Mouse (Mus musculus): Measurements from ENCODE around the gene Vmn1r55. TPM values are rescaled to one million over a fixed set of nuclear protein-coding genes. Genes with fewer than 3 reads are reported as not detected.

The Vmn1r55 gene
- polyA plus RNA-seq, 1 experiment from 2014 or later: not detected

Small RNA genes lying within 50 kb of the gene (microRNA-seq; reads per million reads assigned to microRNA genes)
- gene Gm26217: not detected

Other genes with a start within 250 kb of the Vmn1r55 start
- gene Gm36210, start 243.2 kb downstream of the Vmn1r55 start, polyA plus RNA-seq (2015; fragmentation: Nextera tagmentation; extraction: Ambion mirVana): not detected in 2 replicates
- gene Zfp628, start 234.5 kb downstream of the Vmn1r55 start, polyA plus RNA-seq (2015; fragmentation: Nextera tagmentation; extraction: Ambion mirVana): 2.7 TPM in 2 replicates
- 1.1 and 2.3 TPM in 2 replicates for gene Nat14, start 227.6 kb downstream of the Vmn1r55 start, polyA plus RNA-seq (2015; fragmentation: Nextera tagmentation; extraction: Ambion mirVana)
- 1.4 and 1.7 TPM in 2 replicates for gene Ssc5d, start 223.9 kb downstream of the Vmn1r55 start, polyA plus RNA-seq (2015; fragmentation: Nextera tagmentation; extraction: Ambion mirVana)
- gene Sbk2, start 185.3 kb downstream of the Vmn1r55 start, polyA plus RNA-seq (2015; fragmentation: Nextera tagmentation; extraction: Ambion mirVana): 0.19 and 0.26 TPM in 2 replicates
- 0.37 TPM in 2 replicates for gene Sbk3, start 178.5 kb downstream of the Vmn1r55 start, polyA plus RNA-seq (2015; fragmentation: Nextera tagmentation; extraction: Ambion mirVana)
- gene Zfp579, start 153.5 kb downstream of the Vmn1r55 start, polyA plus RNA-seq (2015; fragmentation: Nextera tagmentation; extraction: Ambion mirVana): 29.7 and 30.6 TPM in 2 replicates
- 22.4 and 24.6 TPM in 2 replicates for gene Zfp524, start 135.3 kb downstream of the Vmn1r55 start, polyA plus RNA-seq (2015; fragmentation: Nextera tagmentation; extraction: Ambion mirVana)
- gene Fiz1, start 135.0 kb downstream of the Vmn1r55 start, polyA plus RNA-seq (2015; fragmentation: Nextera tagmentation; extraction: Ambion mirVana): 20.5 and 20.8 TPM in 2 replicates
- 2.1 and 4.4 TPM in 2 replicates for gene Gm44973, start 134.2 kb downstream of the Vmn1r55 start, polyA plus RNA-seq (2015; fragmentation: Nextera tagmentation; extraction: Ambion mirVana)
- gene Zfp865, start 129.3 kb downstream of the Vmn1r55 start, polyA plus RNA-seq (2015; fragmentation: Nextera tagmentation; extraction: Ambion mirVana): 3.4 and 3.8 TPM in 2 replicates
- 0.42 and 1.2 TPM in 2 replicates for gene Ccdc106, start 129.1 kb downstream of the Vmn1r55 start, polyA plus RNA-seq (2015; fragmentation: Nextera tagmentation; extraction: Ambion mirVana)
- gene 4632433K11Rik, start 115.6 kb downstream of the Vmn1r55 start, polyA plus RNA-seq (2015; fragmentation: Nextera tagmentation; extraction: Ambion mirVana): not detected in 2 replicates
- 6.5 and 7.7 TPM in 2 replicates for gene Zfp784, start 111.2 kb downstream of the Vmn1r55 start, polyA plus RNA-seq (2015; fragmentation: Nextera tagmentation; extraction: Ambion mirVana)
- 25.7 and 30.4 TPM in 2 replicates for gene Zfp580, start 98.1 kb downstream of the Vmn1r55 start, polyA plus RNA-seq (2015; fragmentation: Nextera tagmentation; extraction: Ambion mirVana)
- gene U2af2, start 87.5 kb downstream of the Vmn1r55 start, polyA plus RNA-seq (2015; fragmentation: Nextera tagmentation; extraction: Ambion mirVana): 42.0 and 46.1 TPM in 2 replicates
- 40.7 and 41.6 TPM in 2 replicates for gene Epn1, start 69.4 kb downstream of the Vmn1r55 start, polyA plus RNA-seq (2015; fragmentation: Nextera tagmentation; extraction: Ambion mirVana)
- gene Rfpl4, start 32.7 kb downstream of the Vmn1r55 start, polyA plus RNA-seq (2015; fragmentation: Nextera tagmentation; extraction: Ambion mirVana): not detected in 2 replicates
- gene Rasl2-9, start 23.7 kb downstream of the Vmn1r55 start, polyA plus RNA-seq (2015; fragmentation: Nextera tagmentation; extraction: Ambion mirVana): 0.52 and 0.88 TPM in 2 replicates
- gene Vmn1r56, start 47.1 kb upstream of the Vmn1r55 start, polyA plus RNA-seq (2015; fragmentation: Nextera tagmentation; extraction: Ambion mirVana): not detected in 2 replicates
- gene Vmn1r57, start 68.8 kb upstream of the Vmn1r55 start, polyA plus RNA-seq (2015; fragmentation: Nextera tagmentation; extraction: Ambion mirVana): not detected in 2 replicates
- gene Gm5065, start 200.9 kb upstream of the Vmn1r55 start, polyA plus RNA-seq (2015; fragmentation: Nextera tagmentation; extraction: Ambion mirVana): not detected in 2 replicates
- gene Nlrp2, start 201.4 kb upstream of the Vmn1r55 start, polyA plus RNA-seq (2015; fragmentation: Nextera tagmentation; extraction: Ambion mirVana): not detected in 2 replicates